Mouse (Mus musculus): Measurements from ENCODE around the gene Exoc6.

Exoc6 gene

GRCm38 (mm10) chr19:37695146-37695545, 144.9 kb downstream of the Exoc6 start:
- DNase-seq = no peak

DNA sequence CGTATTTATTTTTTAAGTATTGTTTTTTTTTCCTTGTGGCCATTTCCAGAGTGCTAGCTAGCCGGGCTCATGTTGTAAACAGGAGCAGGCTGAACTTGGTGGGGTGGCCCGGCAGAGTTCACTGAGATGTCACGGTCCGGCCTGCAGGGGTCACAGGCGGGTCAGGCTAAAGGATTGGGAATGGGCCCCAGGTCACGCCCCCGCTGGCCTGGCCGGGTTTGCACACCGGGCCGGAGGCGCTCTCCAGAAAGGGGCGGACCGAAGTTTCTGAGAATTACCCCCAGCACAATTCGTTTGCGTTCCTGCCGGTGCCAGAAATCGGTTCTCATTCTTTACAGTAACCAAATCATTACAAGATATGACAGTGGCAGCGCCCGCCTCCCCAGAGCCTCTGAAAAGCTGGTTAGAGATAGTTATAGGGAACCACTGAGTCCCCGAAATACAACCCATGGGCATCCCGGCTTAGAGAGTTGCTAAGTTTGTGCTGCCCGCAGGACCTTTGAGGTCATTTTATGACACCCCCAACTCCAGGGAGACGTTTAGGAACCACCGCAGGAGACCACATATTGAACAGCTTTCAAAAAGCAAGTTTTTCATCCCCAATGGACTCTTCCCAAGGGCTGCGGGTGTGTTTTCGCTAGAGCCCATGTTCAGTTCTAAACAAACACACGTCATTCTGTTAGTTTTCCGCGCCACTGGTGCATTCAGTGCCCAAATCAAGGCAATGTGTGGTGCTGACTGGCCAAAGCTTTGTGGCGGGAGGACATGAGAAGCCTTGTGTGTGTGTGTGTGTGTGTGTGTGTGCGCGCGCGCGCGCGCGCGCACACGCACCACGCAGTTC, 145.8 kb downstream of the Exoc6 start:
- DNase-seq = no peak

DNA sequence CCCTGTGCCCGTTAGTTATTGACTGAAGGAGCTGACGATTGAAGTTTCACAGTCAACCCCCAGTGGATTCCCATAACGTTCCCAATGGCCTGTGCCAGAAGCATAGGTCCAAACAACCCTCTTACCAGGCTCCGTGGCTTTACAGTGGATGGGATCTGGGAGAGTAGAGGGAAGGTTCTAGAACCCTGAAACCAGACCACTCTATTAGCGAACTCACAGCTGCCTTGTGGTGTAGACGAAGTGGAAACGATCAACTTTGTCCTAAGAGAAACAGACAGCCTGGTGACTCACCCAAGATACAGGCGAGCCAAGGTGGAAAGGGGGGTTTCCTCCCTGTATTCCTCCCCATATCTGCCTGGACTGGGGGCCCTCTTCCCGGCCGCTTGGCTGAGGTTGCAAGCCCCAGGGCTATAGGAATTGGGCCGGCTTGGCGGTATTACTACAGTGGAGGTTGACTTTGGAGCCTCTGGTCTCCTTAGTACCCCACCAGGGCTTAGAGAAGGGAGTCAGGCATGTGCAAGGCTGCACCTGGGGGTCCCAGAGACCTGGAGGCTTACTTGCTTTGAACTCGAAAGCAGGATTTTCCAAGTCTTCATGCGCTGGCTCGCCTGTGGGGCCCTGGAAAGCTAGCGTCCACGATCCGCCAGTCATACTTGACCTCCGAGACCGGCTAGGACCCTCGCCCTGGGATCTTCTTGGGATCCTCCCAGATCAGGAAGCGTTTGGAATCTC, 146.6 kb downstream of the Exoc6 start:
- no peak for DNase-seq

GRCm38 (mm10) chr19:37697335-37697636, 147.1 kb downstream of the Exoc6 start:
- no peak for DNase-seq

- DNase-seq = peak; percentile 33
Observed at GRCm38 (mm10) chr19:37697651-37698272, 147.5 kb downstream of the Exoc6 start, which contains the start of gene Cyp26a1. Gene Cyp26a1 (plus strand): TSS chr19:37697798.

DNA sequence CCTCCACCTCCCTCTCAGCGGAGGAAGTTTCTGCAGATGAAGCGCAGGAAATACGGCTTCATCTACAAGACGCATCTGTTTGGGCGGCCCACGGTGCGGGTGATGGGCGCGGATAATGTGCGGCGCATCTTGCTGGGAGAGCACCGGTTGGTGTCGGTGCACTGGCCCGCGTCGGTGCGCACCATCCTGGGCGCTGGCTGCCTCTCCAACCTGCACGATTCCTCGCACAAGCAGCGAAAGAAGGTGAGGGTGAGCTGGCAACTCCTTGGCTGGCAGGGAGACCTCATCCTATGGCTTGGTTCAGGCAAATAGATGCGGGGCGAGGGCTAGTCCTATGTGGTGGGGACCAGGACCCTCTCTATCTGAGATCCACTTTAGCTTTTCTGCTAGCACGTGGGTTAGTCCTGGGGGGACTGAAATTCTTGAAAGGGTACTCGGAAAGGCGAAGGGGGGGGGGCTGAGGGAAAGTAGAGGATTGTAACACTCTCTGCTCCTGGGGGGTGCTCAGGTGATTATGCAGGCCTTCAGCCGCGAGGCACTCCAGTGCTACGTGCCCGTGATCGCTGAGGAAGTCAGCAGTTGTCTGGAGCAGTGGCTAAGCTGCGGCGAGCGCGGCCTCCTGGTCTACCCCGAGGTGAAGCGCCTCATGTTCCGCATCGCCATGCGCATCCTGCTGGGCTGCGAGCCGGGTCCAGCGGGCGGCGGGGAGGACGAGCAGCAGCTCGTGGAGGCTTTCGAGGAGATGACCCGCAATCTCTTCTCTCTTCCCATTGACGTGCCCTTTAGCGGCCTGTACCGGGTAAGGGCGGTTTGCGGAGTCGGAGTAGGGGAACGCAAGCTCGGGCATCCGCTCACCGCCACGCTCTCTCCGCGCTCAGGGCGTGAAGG, 148.3 kb downstream of the Exoc6 start:
- no peak for DNase-seq

GRCm38 (mm10) chr19:37699711-37700110, 149.5 kb downstream of the Exoc6 start:
- no peak for DNase-seq

DNA sequence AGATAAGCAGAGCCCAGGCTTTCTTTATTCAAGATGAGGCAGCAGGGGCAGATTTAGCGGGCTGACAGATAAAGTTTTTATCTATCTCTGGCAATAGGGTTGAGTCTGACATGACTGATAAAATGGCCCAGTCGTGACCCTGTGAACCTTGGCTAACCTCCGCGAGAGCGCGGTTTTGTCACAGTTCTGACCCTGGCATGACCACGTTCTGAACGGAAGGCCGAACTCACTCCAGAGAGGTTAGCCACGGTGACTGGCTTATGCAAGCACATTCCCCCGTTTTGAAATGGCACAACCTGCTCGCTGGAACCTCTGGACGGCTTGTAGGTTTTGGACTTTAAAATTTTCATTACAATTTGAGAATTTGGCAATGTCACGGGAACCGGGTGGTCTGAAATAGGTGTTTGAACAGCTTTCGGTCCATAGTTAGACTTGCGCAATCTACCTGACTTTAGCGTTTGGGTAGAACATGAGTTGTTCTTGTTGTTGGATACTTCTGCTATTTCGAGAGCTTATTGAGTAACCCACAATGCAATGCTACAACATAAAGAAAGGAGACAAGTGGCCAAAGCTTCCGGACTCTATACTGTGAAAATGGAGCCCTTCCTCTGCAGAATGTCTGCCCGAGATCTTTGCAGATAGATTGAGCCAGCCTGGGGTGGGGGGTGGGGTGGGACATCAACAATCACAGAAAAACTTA, 152.3 kb downstream of the Exoc6 start:
- peak; percentile 49 for DNase-seq

DNA sequence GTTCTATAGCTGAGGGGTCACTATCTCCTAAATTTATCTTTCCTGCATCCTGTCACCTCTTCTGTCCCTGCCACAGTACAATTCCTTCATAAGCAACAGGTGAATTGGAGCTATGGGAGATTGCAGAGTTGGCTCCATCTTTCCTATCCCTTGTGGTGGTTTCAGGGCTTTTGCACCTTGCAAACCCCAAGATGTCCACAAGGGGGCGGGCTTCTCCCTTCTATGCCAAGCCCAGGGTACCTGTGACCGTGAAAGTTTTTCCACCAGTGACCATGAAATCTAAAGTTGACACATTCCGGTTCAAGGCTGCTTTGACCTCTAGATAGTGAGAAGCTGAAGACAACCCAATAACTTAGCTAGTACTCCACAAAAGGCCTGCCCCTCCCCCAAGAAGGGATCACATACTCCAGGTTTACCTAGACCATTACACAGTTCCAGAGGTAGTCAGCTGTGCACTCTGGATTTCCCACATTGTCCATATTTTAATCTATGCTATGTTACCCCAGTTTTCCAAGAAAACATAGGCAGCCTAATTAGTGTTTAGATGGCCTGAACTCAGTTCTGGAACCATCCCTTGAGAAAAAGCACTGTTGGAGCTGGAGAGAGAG, 153.8 kb downstream of the Exoc6 start:
- DNase-seq = peak; percentile 75

DNA sequence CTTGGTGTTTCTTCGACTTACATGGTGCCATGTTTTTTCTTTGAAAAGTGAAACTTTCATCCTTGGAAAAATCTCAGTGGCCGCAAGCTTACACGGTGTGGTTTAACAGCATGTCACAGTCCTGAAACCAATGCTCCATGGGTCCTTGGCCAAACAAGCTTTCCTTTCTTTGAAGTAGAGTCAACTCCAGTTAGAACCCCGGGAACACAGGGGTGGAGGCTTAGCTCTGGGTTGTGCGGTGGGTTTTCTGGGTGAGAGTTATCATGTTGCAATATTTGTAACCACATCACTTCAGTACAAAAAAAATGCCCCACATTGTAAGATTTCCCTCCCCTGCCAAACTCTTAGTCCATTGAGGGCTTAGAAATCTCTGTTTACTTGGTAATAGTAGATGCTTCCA, 155.5 kb downstream of the Exoc6 start:
- no peak for DNase-seq

- no peak for DNase-seq
Observed at GRCm38 (mm10) chr19:37714681-37715080, 164.5 kb downstream of the Exoc6 start.

DNA sequence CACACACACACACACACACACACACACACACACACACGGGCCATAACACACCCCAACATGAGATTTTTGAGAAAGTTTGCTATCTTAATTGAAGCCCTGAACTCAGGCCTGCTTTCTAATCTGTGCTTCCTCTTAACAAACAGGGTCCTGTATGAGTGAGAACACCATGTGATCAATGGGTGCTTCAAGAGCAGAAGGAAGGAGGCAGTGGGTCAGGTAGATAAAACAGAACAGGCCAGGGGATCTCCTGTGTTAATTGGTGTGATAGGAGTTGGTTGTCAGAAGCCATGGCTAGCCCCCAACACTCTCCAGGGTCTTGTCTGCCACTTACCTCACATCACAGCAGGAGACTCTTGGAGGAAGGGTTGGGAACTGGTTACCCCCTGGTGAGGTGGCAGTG, 165.8 kb downstream of the Exoc6 start:
- DNase-seq = no peak

DNA sequence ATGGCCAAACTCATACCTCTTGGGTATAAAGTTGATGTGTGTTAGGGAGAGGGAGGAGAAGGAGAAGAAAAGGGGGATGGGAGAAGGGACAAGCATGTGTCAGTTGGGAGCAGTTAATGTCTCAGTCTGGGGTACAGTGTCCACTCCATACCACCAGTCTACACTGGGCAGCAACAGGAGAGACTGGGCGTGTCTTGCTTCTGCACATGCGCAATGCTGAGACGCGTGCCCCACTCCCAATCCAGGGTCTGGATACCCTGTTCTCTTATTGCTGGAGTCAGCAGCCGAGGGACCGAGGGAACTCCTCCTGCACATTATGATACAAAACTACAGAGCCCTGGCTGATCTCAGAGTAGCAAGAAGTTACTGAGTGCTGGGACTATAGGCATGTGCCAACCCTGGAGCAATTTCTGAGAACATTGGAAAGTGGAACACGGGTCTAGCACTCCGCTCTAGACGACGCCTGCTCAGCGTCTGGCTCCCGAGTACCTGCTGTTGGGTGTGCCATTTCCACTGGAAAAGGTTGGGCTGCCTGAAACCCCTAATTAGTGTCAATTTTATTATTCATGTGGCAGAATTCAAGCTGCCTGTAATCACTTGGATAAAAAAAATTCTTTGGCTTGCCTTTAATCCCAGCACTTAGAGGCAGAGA, 166.4 kb downstream of the Exoc6 start:
- DNase-seq = no peak

DNA sequence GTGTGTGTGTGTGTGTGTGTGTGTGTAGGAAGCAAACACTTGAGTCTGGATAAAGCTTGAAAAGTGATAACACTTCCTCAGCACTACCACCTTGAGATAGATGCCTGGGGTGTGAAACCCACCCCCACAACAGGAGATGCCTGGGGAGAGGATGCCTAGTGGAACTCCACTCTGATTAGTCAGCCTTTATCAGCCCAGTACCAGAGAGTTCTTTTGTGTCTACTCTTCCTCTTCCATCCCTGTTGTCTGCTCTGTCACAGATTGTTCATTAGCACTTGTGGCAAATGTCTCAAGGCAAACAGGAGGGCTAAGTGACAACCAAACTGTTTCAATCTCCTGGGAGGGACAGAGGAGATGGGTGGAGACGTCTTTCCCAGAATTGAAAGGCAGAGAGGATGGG, 168.9 kb downstream of the Exoc6 start:
- DNase-seq = no peak

GRCm38 (mm10) chr19:37724591-37724990, 174.4 kb downstream of the Exoc6 start:
- DNase-seq = no peak

GRCm38 (mm10) chr19:37726585-37726984, 176.4 kb downstream of the Exoc6 start:
- DNase-seq = no peak

GRCm38 (mm10) chr19:37727366-37727765, 177.1 kb downstream of the Exoc6 start:
- no peak for DNase-seq

Measured in kidney, adult 9 months (tissue).